Mouse (Mus musculus) small intestine, adult 2 months (tissue): ENCODE measurements around the gene Kif2c.

ENCODE experiments used
- CTCF ChIP-seq: fragments of 200-500 bp; IDR thresholded peaks from 2 replicates; pipeline ENCODE4 v1.5.1; 2012; ENCODE audit warnings: low read depth, mild to moderate bottlenecking, control low read depth, inconsistent platforms, low read length, moderate library complexity, mixed read lengths; ENCODE audit not compliant: insufficient replicate concordance, insufficient read length; ENCODE audit errors: extremely low read depth
- POLR2A ChIP-seq: fragments of 200-500 bp; IDR thresholded peaks from 2 replicates; pipeline ENCODE4 v1.6.1; 2012; ENCODE audit warnings: low read depth, mild to moderate bottlenecking, control low read depth, inconsistent platforms, low read length, moderate library complexity

GRCm38 (mm10) chr4:117117931-117118330 is 64.5 kb downstream of the Kif2c start:
- TF ChIP-seq POLR2A (no peak), CTCF (no peak)
